Mouse (Mus musculus) right cerebral cortex, postnatal 10 days (tissue): Measurements from ENCODE around the gene Cd82.

ENCODE experiments used
- DNase-seq, 2 experiments: peaks; one replicate each; pipeline ENCODE4 v3.0.0; 2021; ENCODE audit warnings: low spot score in 2 of 2

Cd82 gene

GRCm38 (mm10) chr2:93462760-93463159 is at the start of gene Cd82:
TSS of gene Cd82 (minus strand) at chr2:93463140.
- DNase-seq, result peak in 1 of 2 experiments; percentile 51

- no peak for DNase-seq
Measured at GRCm38 (mm10) chr2:93512130-93512529, 49.2 kb upstream of the Cd82 start.

GRCm38 (mm10) chr2:93510839-93511238 is 47.9 kb upstream of the Cd82 start:
- DNase-seq, result peak; percentile 53 to 64

GRCm38 (mm10) chr2:93509777-93510750 is 47.1 kb upstream of the Cd82 start:
- DNase-seq, result no peak

GRCm38 (mm10) chr2:93505091-93505490 is 42.2 kb upstream of the Cd82 start:
- no peak for DNase-seq

GRCm38 (mm10) chr2:93503353-93503752 is 40.4 kb upstream of the Cd82 start:
- no peak for DNase-seq

GRCm38 (mm10) chr2:93501303-93501702 is 38.4 kb upstream of the Cd82 start:
- DNase-seq, result no peak

- no peak for DNase-seq
Measured at GRCm38 (mm10) chr2:93497221-93497620, 34.3 kb upstream of the Cd82 start.

- peak in 1 of 2 experiments; percentile 45 for DNase-seq
Measured at GRCm38 (mm10) chr2:93495170-93495569, 32.2 kb upstream of the Cd82 start.

GRCm38 (mm10) chr2:93493541-93493940 is 30.6 kb upstream of the Cd82 start:
- DNase-seq, result no peak

- DNase-seq, result no peak
Measured at GRCm38 (mm10) chr2:93490516-93490915, 27.6 kb upstream of the Cd82 start.

- DNase-seq, result no peak
Measured at GRCm38 (mm10) chr2:93488911-93489587, 26.1 kb upstream of the Cd82 start.

- DNase-seq, result no peak
Measured at GRCm38 (mm10) chr2:93485459-93485858, 22.5 kb upstream of the Cd82 start.

- DNase-seq, result no peak
Measured at GRCm38 (mm10) chr2:93482036-93482644, 19.2 kb upstream of the Cd82 start.

GRCm38 (mm10) chr2:93478744-93479143 is 15.8 kb upstream of the Cd82 start:
- DNase-seq, result no peak

- peak; percentile 44 to 55 for DNase-seq
Measured at GRCm38 (mm10) chr2:93477519-93477918, 14.6 kb upstream of the Cd82 start.

GRCm38 (mm10) chr2:93476487-93476886 is 13.5 kb upstream of the Cd82 start:
- DNase-seq, result no peak

GRCm38 (mm10) chr2:93475040-93475439 is 12.1 kb upstream of the Cd82 start:
- peak; percentile 92 to 95 for DNase-seq

- DNase-seq, result no peak
Measured at GRCm38 (mm10) chr2:93473915-93474314, 11.0 kb upstream of the Cd82 start.

- peak; percentile 77 to 86 for DNase-seq
Measured at GRCm38 (mm10) chr2:93470849-93471576, 8.1 kb upstream of the Cd82 start.

- peak in 1 of 2 experiments; percentile 53 for DNase-seq
Measured at GRCm38 (mm10) chr2:93470127-93470526, 7.2 kb upstream of the Cd82 start.

GRCm38 (mm10) chr2:93469118-93469517 is 6.2 kb upstream of the Cd82 start:
- DNase-seq, result peak in 1 of 2 experiments; percentile 58
